Mouse (Mus musculus) right cerebral cortex, postnatal 10 days (tissue): Measurements from ENCODE around the gene Camk2b.
A peak's percentile ranks its signal among the peaks of the same experiment; 100 is the strongest.

Source experiments
- DNase-seq, 2 experiments: peaks; one replicate each; pipeline ENCODE4 v3.0.0; 2021; ENCODE audit warnings: low spot score in 2 of 2

Camk2b gene

GRCm38 (mm10) chr11:6050066-6050560 is 16.0 kb downstream of the Camk2b start:
- DNase-seq, result no peak

GRCm38 (mm10) chr11:6048208-6048607 is 18.0 kb downstream of the Camk2b start:
- DNase-seq, result no peak

GRCm38 (mm10) chr11:6038929-6039328 is 27.2 kb downstream of the Camk2b start:
- DNase-seq, result no peak

- no peak for DNase-seq
Measured at GRCm38 (mm10) chr11:6037686-6038085, 28.5 kb downstream of the Camk2b start.

GRCm38 (mm10) chr11:6037198-6037597 is 29.0 kb downstream of the Camk2b start:
- no peak for DNase-seq

GRCm38 (mm10) chr11:6036477-6036876 is 29.7 kb downstream of the Camk2b start:
- DNase-seq, result no peak

- no peak for DNase-seq
Measured at GRCm38 (mm10) chr11:6035521-6035920, 30.6 kb downstream of the Camk2b start.

- no peak for DNase-seq
Measured at GRCm38 (mm10) chr11:6034740-6035139, 31.4 kb downstream of the Camk2b start.

GRCm38 (mm10) chr11:6033801-6034200 is 32.4 kb downstream of the Camk2b start:
- DNase-seq, result no peak

- DNase-seq, result no peak
Measured at GRCm38 (mm10) chr11:6033147-6033546, 33.0 kb downstream of the Camk2b start.

- DNase-seq, result peak; percentile 92 to 93
Measured at GRCm38 (mm10) chr11:6030650-6031049, 35.5 kb downstream of the Camk2b start.

- DNase-seq, result no peak
Measured at GRCm38 (mm10) chr11:6029790-6030189, 36.4 kb downstream of the Camk2b start.

- peak; percentile 40 to 42 for DNase-seq
Measured at GRCm38 (mm10) chr11:6028911-6029310, 37.3 kb downstream of the Camk2b start.

GRCm38 (mm10) chr11:6026361-6026760 is 39.8 kb downstream of the Camk2b start:
- DNase-seq, result peak; percentile 73 to 75

- peak in 1 of 2 experiments; percentile 29 for DNase-seq
Measured at GRCm38 (mm10) chr11:6024923-6025652, 41.1 kb downstream of the Camk2b start.

GRCm38 (mm10) chr11:6020897-6021839 is 45.0 kb downstream of the Camk2b start:
- peak in 1 of 2 experiments; percentile 36 for DNase-seq

- DNase-seq, result peak in 1 of 2 experiments; percentile 30
Measured at GRCm38 (mm10) chr11:6020360-6020759, 45.8 kb downstream of the Camk2b start.

GRCm38 (mm10) chr11:6018218-6019010 is 47.7 kb downstream of the Camk2b start:
- peak in 1 of 2 experiments; percentile 59 for DNase-seq

- DNase-seq, result no peak
Measured at GRCm38 (mm10) chr11:6017484-6018140, 48.5 kb downstream of the Camk2b start.

- DNase-seq, result no peak
Measured at GRCm38 (mm10) chr11:6016797-6017395, 49.3 kb downstream of the Camk2b start.

- peak in 1 of 2 experiments; percentile 70 for DNase-seq
Measured at GRCm38 (mm10) chr11:6016368-6016767, 49.8 kb downstream of the Camk2b start.
